Mouse (Mus musculus): ENCODE results near the gene Frmpd4. TPM values are rescaled to one million over a fixed set of nuclear protein-coding genes. Genes with fewer than 3 reads are reported as not detected.
A peak's percentile ranks its signal among the peaks of the same experiment; 100 is the strongest.

Gene Frmpd4
- total RNA-seq, 2 experiments from 2014 or later, result 34.8 to 39.6 TPM

GRCm38 (mm10) chrX:167788737-167789136 lies 788.3 kb downstream of the Frmpd4 start:
- intact Hi-C loops (cut with DNase I), result no loop called here
- no peak for DNase-seq (ENCODE audit: extremely low spot score in 1 of 2, low spot score in 2 of 2)

- intact Hi-C loops (cut with DNase I), result no loop called here
- no peak for DNase-seq (ENCODE audit: extremely low spot score in 1 of 2, low spot score in 2 of 2)
Observed at GRCm38 (mm10) chrX:167783526-167783925, 793.5 kb downstream of the Frmpd4 start.

- intact Hi-C loops (cut with DNase I), result no loop called here
- DNase-seq (ENCODE audit: extremely low spot score in 1 of 2, low spot score in 2 of 2), result no peak
Observed at GRCm38 (mm10) chrX:167719564-167719981, 857.5 kb downstream of the Frmpd4 start.

- intact Hi-C loops (cut with DNase I), result no loop called here
- no peak for DNase-seq (ENCODE audit: extremely low spot score in 1 of 2, low spot score in 2 of 2)
Observed at GRCm38 (mm10) chrX:167719092-167719491, 857.9 kb downstream of the Frmpd4 start.

- intact Hi-C loops (cut with DNase I), result no loop called here
- no peak for DNase-seq (ENCODE audit: extremely low spot score in 1 of 2, low spot score in 2 of 2)
Observed at GRCm38 (mm10) chrX:167654806-167655495, 922.1 kb downstream of the Frmpd4 start.

GRCm38 (mm10) chrX:167654249-167654648 lies 922.8 kb downstream of the Frmpd4 start:
- no peak for DNase-seq (ENCODE audit: extremely low spot score in 1 of 2, low spot score in 2 of 2)
- intact Hi-C loops (cut with DNase I), result no loop called here

- DNase-seq (ENCODE audit: extremely low spot score in 1 of 2, low spot score in 2 of 2), result no peak
- intact Hi-C loops (cut with DNase I), result no loop called here
Observed at GRCm38 (mm10) chrX:167597639-167598217, 979.3 kb downstream of the Frmpd4 start.

- intact Hi-C loops (cut with DNase I), result no loop called here
- DNase-seq (ENCODE audit: extremely low spot score in 1 of 2, low spot score in 2 of 2), result no peak
Observed at GRCm38 (mm10) chrX:167552827-167553226, 1024.2 kb downstream of the Frmpd4 start.

GRCm38 (mm10) chrX:167523151-167523550 lies 1053.9 kb downstream of the Frmpd4 start:
- intact Hi-C loops (cut with DNase I), result no loop called here
- no peak for DNase-seq (ENCODE audit: extremely low spot score in 1 of 2, low spot score in 2 of 2)

GRCm38 (mm10) chrX:167522528-167522927 lies 1054.5 kb downstream of the Frmpd4 start:
- intact Hi-C loops (cut with DNase I), result no loop called here
- no peak for DNase-seq (ENCODE audit: extremely low spot score in 1 of 2, low spot score in 2 of 2)

- DNase-seq (ENCODE audit: extremely low spot score in 1 of 2, low spot score in 2 of 2), result no peak
- intact Hi-C loops (cut with DNase I), result no loop called here
Observed at GRCm38 (mm10) chrX:167518440-167518839, 1058.6 kb downstream of the Frmpd4 start.

GRCm38 (mm10) chrX:167497780-167498179 lies 1079.3 kb downstream of the Frmpd4 start:
- intact Hi-C loops (cut with DNase I), result no loop called here
- peak; percentile 27 to 42 for DNase-seq (ENCODE audit: extremely low spot score in 1 of 2, low spot score in 2 of 2)

GRCm38 (mm10) chrX:167492265-167492664 lies 1084.8 kb downstream of the Frmpd4 start:
- intact Hi-C loops (cut with DNase I), result no loop called here
- no peak for DNase-seq (ENCODE audit: extremely low spot score in 1 of 2, low spot score in 2 of 2)

GRCm38 (mm10) chrX:167491589-167492207 lies 1085.3 kb downstream of the Frmpd4 start:
- intact Hi-C loops (cut with DNase I), result no loop called here
- no peak for DNase-seq (ENCODE audit: extremely low spot score in 1 of 2, low spot score in 2 of 2)

GRCm38 (mm10) chrX:167483409-167484177 lies 1093.4 kb downstream of the Frmpd4 start:
- DNase-seq (ENCODE audit: extremely low spot score in 1 of 2, low spot score in 2 of 2), result no peak
- intact Hi-C loops (cut with DNase I), result no loop called here

GRCm38 (mm10) chrX:167477636-167478035 lies 1099.4 kb downstream of the Frmpd4 start:
- intact Hi-C loops (cut with DNase I), result no loop called here
- peak in 1 of 2 experiments; percentile 22 for DNase-seq (ENCODE audit: extremely low spot score in 1 of 2, low spot score in 2 of 2)

GRCm38 (mm10) chrX:167434883-167435282 lies 1142.1 kb downstream of the Frmpd4 start:
- intact Hi-C loops (cut with DNase I), result no loop called here
- no peak for DNase-seq (ENCODE audit: extremely low spot score in 1 of 2, low spot score in 2 of 2)

GRCm38 (mm10) chrX:167433950-167434349 lies 1143.1 kb downstream of the Frmpd4 start:
- no peak for DNase-seq (ENCODE audit: extremely low spot score in 1 of 2, low spot score in 2 of 2)
- intact Hi-C loops (cut with DNase I), result no loop called here

Measured in left cerebral cortex, postnatal 10 days (tissue).